Mouse (Mus musculus): ENCODE results near the gene Gm20547. TPM values are rescaled to one million over a fixed set of nuclear protein-coding genes. Genes with fewer than 3 reads are reported as not detected.

Gm20547 gene
- polyA plus RNA-seq, 1 experiment from 2014 or later: not detected

GRCm38 (mm10) chr17:34898160-34898586, 16.3 kb upstream of the Gm20547 start, which contains the start of the genes C2 and Ehmt2:
Gene C2, minus strand, starts transcription at chr17:34898265.
Gene Ehmt2, plus strand, starts transcription at chr17:34898469.
- WGBS: under 1% methylated on average over 37 of the region's 44 CpGs
- Histone ChIP-seq H3K36me3 (ENCODE audit: control insufficient read depth, insufficient read depth, low read length) (peaks cover 5% of the 10 kb centered on the region), H3K4me3 (ENCODE audit: low read depth, low read length) (peak within 1 kb of the TSS; percentile 93), H3K27me3 (ENCODE audit: control insufficient read depth, insufficient read depth, low read depth, low read length) (no peaks in the 10 kb centered on the region), H3K27ac (ENCODE audit: low read length) (peak within 1 kb of the TSS; percentile 97), H3K4me2 (ENCODE audit: low read length) (peak within 1 kb of the TSS; percentile 93), H3K4me1 (ENCODE audit: control insufficient read depth, insufficient read depth, low read length) (peaks cover 42% of the 10 kb centered on the region), H3K9me3 (replicated peaks; ENCODE audit: control insufficient read depth, low read length, poor library complexity, severe bottlenecking) (no peaks in the 10 kb centered on the region), H3K9ac (ENCODE audit: low read depth, low read length) (peak within 1 kb of the TSS; percentile 95)
- ATAC-seq: peak; percentile 8

- WGBS: 18% methylated on average over 10 of the region's 10 CpGs
- no peak for ATAC-seq
- H3K4me3 ChIP-seq (ENCODE audit: low read depth, low read length): peak overlapping the region; percentile 93
- H3K27me3 ChIP-seq (ENCODE audit: control insufficient read depth, insufficient read depth, low read depth, low read length): no peaks in the 10 kb centered on the region
- peak overlapping the region; percentile 95 for H3K9ac ChIP-seq (ENCODE audit: low read depth, low read length)
- H3K4me2 ChIP-seq (ENCODE audit: low read length): peak overlapping the region; percentile 93
- H3K36me3 ChIP-seq (ENCODE audit: control insufficient read depth, insufficient read depth, low read length): peaks cover 4% of the 10 kb centered on the region
- no peaks in the 10 kb centered on the region for H3K9me3 ChIP-seq (replicated peaks; ENCODE audit: control insufficient read depth, low read length, poor library complexity, severe bottlenecking)
- H3K27ac ChIP-seq (ENCODE audit: low read length): peak overlapping the region; percentile 97
- peaks cover 42% of the 10 kb centered on the region for H3K4me1 ChIP-seq (ENCODE audit: control insufficient read depth, insufficient read depth, low read length)
Observed at GRCm38 (mm10) chr17:34897373-34898159, 15.7 kb upstream of the Gm20547 start.

- 85% methylated on average over 17 of the region's 17 CpGs for WGBS
- H3K4me3 ChIP-seq (ENCODE audit: low read depth, low read length): peak overlapping the region; percentile 81; the same call in 1 of the 2 replicates
- H3K27ac ChIP-seq (ENCODE audit: low read length): peak overlapping the region; percentile 2; the same call in 1 of the 2 replicates
- peak overlapping the region; percentile 93 for H3K4me2 ChIP-seq (ENCODE audit: low read length)
- no peak for ATAC-seq
- no peaks in the 10 kb centered on the region for H3K27me3 ChIP-seq (ENCODE audit: control insufficient read depth, insufficient read depth, low read depth, low read length)
- H3K9ac ChIP-seq (ENCODE audit: low read depth, low read length): no peak overlapping the region
- peaks cover 42% of the 10 kb centered on the region for H3K4me1 ChIP-seq (ENCODE audit: control insufficient read depth, insufficient read depth, low read length)
- no peaks in the 10 kb centered on the region for H3K9me3 ChIP-seq (replicated peaks; ENCODE audit: control insufficient read depth, low read length, poor library complexity, severe bottlenecking)
- H3K36me3 ChIP-seq (ENCODE audit: control insufficient read depth, insufficient read depth, low read length): peaks cover 4% of the 10 kb centered on the region
Observed at GRCm38 (mm10) chr17:34896366-34896765, 14.5 kb upstream of the Gm20547 start.

GRCm38 (mm10) chr17:34895724-34896123, 13.9 kb upstream of the Gm20547 start:
- peak overlapping the region; percentile 95 for H3K27ac ChIP-seq (ENCODE audit: low read length)
- H3K4me2 ChIP-seq (ENCODE audit: low read length): peak overlapping the region; percentile 93
- no peak for ATAC-seq
- no peaks in the 10 kb centered on the region for H3K9me3 ChIP-seq (replicated peaks; ENCODE audit: control insufficient read depth, low read length, poor library complexity, severe bottlenecking)
- peak overlapping the region; percentile 81 for H3K4me3 ChIP-seq (ENCODE audit: low read depth, low read length)
- peaks cover 4% of the 10 kb centered on the region; the same call in 1 of the 2 replicates for H3K36me3 ChIP-seq (ENCODE audit: control insufficient read depth, insufficient read depth, low read length)
- H3K4me1 ChIP-seq (ENCODE audit: control insufficient read depth, insufficient read depth, low read length): peaks cover 40% of the 10 kb centered on the region
- peak overlapping the region; percentile 96 for H3K9ac ChIP-seq (ENCODE audit: low read depth, low read length)
- WGBS: 86% methylated on average over 15 of the region's 15 CpGs
- H3K27me3 ChIP-seq (ENCODE audit: control insufficient read depth, insufficient read depth, low read depth, low read length): no peaks in the 10 kb centered on the region

- peak overlapping the region; percentile 81 for H3K4me3 ChIP-seq (ENCODE audit: low read depth, low read length)
- H3K4me2 ChIP-seq (ENCODE audit: low read length): peak overlapping the region; percentile 93
- H3K36me3 ChIP-seq (ENCODE audit: control insufficient read depth, insufficient read depth, low read length): peaks cover 4% of the 10 kb centered on the region; the same call in 1 of the 2 replicates
- peaks cover 34% of the 10 kb centered on the region for H3K4me1 ChIP-seq (ENCODE audit: control insufficient read depth, insufficient read depth, low read length)
- peak; percentile 44 for ATAC-seq
- 4% methylated on average over 42 of the region's 51 CpGs for WGBS
- peak overlapping the region; percentile 96 for H3K9ac ChIP-seq (ENCODE audit: low read depth, low read length)
- no peaks in the 10 kb centered on the region for H3K27me3 ChIP-seq (ENCODE audit: control insufficient read depth, insufficient read depth, low read depth, low read length)
- no peaks in the 10 kb centered on the region for H3K9me3 ChIP-seq (replicated peaks; ENCODE audit: control insufficient read depth, low read length, poor library complexity, severe bottlenecking)
- peak overlapping the region; percentile 95 for H3K27ac ChIP-seq (ENCODE audit: low read length)
Observed at GRCm38 (mm10) chr17:34894801-34895530, 13.1 kb upstream of the Gm20547 start.

GRCm38 (mm10) chr17:34894074-34894597, 12.3 kb upstream of the Gm20547 start:
- no peaks in the 10 kb centered on the region for H3K27me3 ChIP-seq (ENCODE audit: control insufficient read depth, insufficient read depth, low read depth, low read length)
- peak overlapping the region; percentile 96 for H3K9ac ChIP-seq (ENCODE audit: low read depth, low read length)
- ATAC-seq: peak; percentile 89
- no peaks in the 10 kb centered on the region for H3K9me3 ChIP-seq (replicated peaks; ENCODE audit: control insufficient read depth, low read length, poor library complexity, severe bottlenecking)
- H3K4me2 ChIP-seq (ENCODE audit: low read length): peak overlapping the region; percentile 93
- peaks cover 32% of the 10 kb centered on the region for H3K4me1 ChIP-seq (ENCODE audit: control insufficient read depth, insufficient read depth, low read length)
- 0% methylated on average over 40 of the region's 51 CpGs for WGBS
- peak overlapping the region; percentile 95 for H3K27ac ChIP-seq (ENCODE audit: low read length)
- H3K4me3 ChIP-seq (ENCODE audit: low read depth, low read length): peak overlapping the region; percentile 81
- H3K36me3 ChIP-seq (ENCODE audit: control insufficient read depth, insufficient read depth, low read length): peaks cover 4% of the 10 kb centered on the region; the same call in 1 of the 2 replicates

GRCm38 (mm10) chr17:34893072-34893824, 11.4 kb upstream of the Gm20547 start:
- ATAC-seq: 0 out of 2 replicates have a peak, but pooled peaks have one; percentile 1
- Histone ChIP-seq H3K27me3 (ENCODE audit: control insufficient read depth, insufficient read depth, low read depth, low read length) (no peaks in the 10 kb centered on the region), H3K9me3 (replicated peaks; ENCODE audit: control insufficient read depth, low read length, poor library complexity, severe bottlenecking) (no peaks in the 10 kb centered on the region), H3K4me3 (ENCODE audit: low read depth, low read length) (peak overlapping the region; percentile 81; the same call in 1 of the 2 replicates), H3K36me3 (ENCODE audit: control insufficient read depth, insufficient read depth, low read length) (peaks cover 4% of the 10 kb centered on the region; the same call in 1 of the 2 replicates), H3K27ac (ENCODE audit: low read length) (peak overlapping the region; percentile 90), H3K4me1 (ENCODE audit: control insufficient read depth, insufficient read depth, low read length) (peaks cover 32% of the 10 kb centered on the region), H3K4me2 (ENCODE audit: low read length) (peak overlapping the region; percentile 93), H3K9ac (ENCODE audit: low read depth, low read length) (peak overlapping the region; percentile 96)
- 70% methylated on average over 12 of the region's 12 CpGs for WGBS

- ATAC-seq: no peak
- peaks cover 18% of the 10 kb centered on the region for H3K4me1 ChIP-seq (ENCODE audit: control insufficient read depth, insufficient read depth, low read length)
- WGBS: 96% methylated on average over 2 of the region's 2 CpGs
Observed at GRCm38 (mm10) chr17:34891377-34891776, 9.5 kb upstream of the Gm20547 start.

More at GRCm38 (mm10) chr17:34891377-34891776, 9.5 kb upstream of the Gm20547 start:
- no peak overlapping the region for H3K9ac ChIP-seq (ENCODE audit: low read depth, low read length)
- H3K36me3 ChIP-seq (ENCODE audit: control insufficient read depth, insufficient read depth, low read length): peaks cover 4% of the 10 kb centered on the region; the same call in 1 of the 2 replicates
- H3K4me3 ChIP-seq (ENCODE audit: low read depth, low read length): no peak overlapping the region
- no peaks in the 10 kb centered on the region for H3K27me3 ChIP-seq (ENCODE audit: control insufficient read depth, insufficient read depth, low read depth, low read length)
- no peaks in the 10 kb centered on the region for H3K9me3 ChIP-seq (replicated peaks; ENCODE audit: control insufficient read depth, low read length, poor library complexity, severe bottlenecking)
- no peak overlapping the region for H3K27ac ChIP-seq (ENCODE audit: low read length)
- no peak overlapping the region for H3K4me2 ChIP-seq (ENCODE audit: low read length)

Data from midbrain, embryonic 16.5 days (tissue).